Mouse (Mus musculus): ENCODE measurements at regions not wholly inside any gene's neighbourhood (a gene's known extent, or its start where the extent isn't known, plus 50 kb on each side); places are given as distances from the start of the nearest gene placed in this dataset.

GRCm38 (mm10) chr12:49951821-49952220, 566.8 kb downstream of the Gm43517 start:
- Histone ChIP-seq H3K27ac (no peak overlapping the region), H3K36me3 (ENCODE audit: control insufficient read depth, insufficient read depth, low read length) (no peaks in the 10 kb centered on the region), H3K27me3 (ENCODE audit: control insufficient read depth, insufficient read depth, low read length) (no peaks in the 10 kb centered on the region), H3K79me2 (replicated peaks; ENCODE audit: control insufficient read depth, insufficient read depth, low read length) (no peaks in the 10 kb centered on the region), H3K9ac (ENCODE audit: low read depth, low read length) (no peak overlapping the region), H3K4me3 (no peak overlapping the region), H3K4me1 (ENCODE audit: control insufficient read depth, insufficient read depth, low read length) (no peaks in the 10 kb centered on the region)
- 36% methylated on average over 5 of the region's 5 CpGs for WGBS
- no peak for DNase-seq
- TF ChIP-seq EP300 (IDR thresholded peaks at IDR 0.05; ENCODE audit: insufficient read depth, low read depth, low read length) (no peak), CTCF (IDR thresholded peaks at IDR 0.05) (peak; percentile 40)
- intact Hi-C loops (cut with DNase I): no loop called here

GRCm38 (mm10) chr12:49968072-49968471, 583.1 kb downstream of the Gm43517 start:
- intact Hi-C loops (cut with DNase I): no loop called here
- 44% methylated on average over 1 of the region's 1 CpGs for WGBS
- H3K79me2 ChIP-seq (replicated peaks; ENCODE audit: control insufficient read depth, insufficient read depth, low read length): no peaks in the 10 kb centered on the region
- no peaks in the 10 kb centered on the region for H3K4me1 ChIP-seq (ENCODE audit: control insufficient read depth, insufficient read depth, low read length)
- no peak for DNase-seq
- no peaks in the 10 kb centered on the region for H3K36me3 ChIP-seq (ENCODE audit: control insufficient read depth, insufficient read depth, low read length)
- no peak overlapping the region for H3K27ac ChIP-seq
- H3K9ac ChIP-seq (ENCODE audit: low read depth, low read length): no peak overlapping the region
- no peaks in the 10 kb centered on the region for H3K27me3 ChIP-seq (ENCODE audit: control insufficient read depth, insufficient read depth, low read length)
- H3K4me3 ChIP-seq: no peak overlapping the region
- TF ChIP-seq CTCF (IDR thresholded peaks at IDR 0.05): no peak
- TF ChIP-seq EP300 (IDR thresholded peaks at IDR 0.05; ENCODE audit: insufficient read depth, low read depth, low read length): no peak
- TF ChIP-seq POLR2A (IDR thresholded peaks at IDR 0.05; ENCODE audit: insufficient read depth, low read depth, low read length): no peak

DNA sequence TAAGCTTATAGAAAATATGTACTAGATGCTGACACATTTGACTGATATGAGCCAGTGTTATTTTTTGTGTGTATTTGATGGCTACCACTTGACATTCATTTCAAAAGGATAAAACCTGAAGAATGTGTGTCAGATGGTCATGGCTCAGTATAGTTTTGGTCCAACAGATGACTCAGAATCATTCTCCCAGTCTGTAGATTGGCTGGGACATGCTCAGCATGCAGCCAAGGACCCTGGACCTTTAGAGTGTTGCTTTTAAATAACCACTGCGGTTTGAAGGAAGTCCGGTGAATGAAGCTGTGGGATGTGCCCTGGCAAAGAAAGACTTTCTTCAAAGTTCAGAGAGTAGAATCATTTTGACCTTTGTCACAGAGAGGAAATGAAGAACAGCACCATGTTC, 584.6 kb downstream of the Gm43517 start:
- Histone ChIP-seq H3K4me3 (no peak overlapping the region), H3K4me1 (ENCODE audit: control insufficient read depth, insufficient read depth, low read length) (no peaks in the 10 kb centered on the region), H3K9ac (ENCODE audit: low read depth, low read length) (no peak overlapping the region), H3K27me3 (ENCODE audit: control insufficient read depth, insufficient read depth, low read length) (no peaks in the 10 kb centered on the region), H3K36me3 (ENCODE audit: control insufficient read depth, insufficient read depth, low read length) (no peaks in the 10 kb centered on the region), H3K27ac (no peak overlapping the region), H3K79me2 (replicated peaks; ENCODE audit: control insufficient read depth, insufficient read depth, low read length) (no peaks in the 10 kb centered on the region)
- intact Hi-C loops (cut with DNase I): no loop called here
- WGBS: 52% methylated on average over 2 of the region's 2 CpGs
- no peak for DNase-seq
- TF ChIP-seq CTCF (IDR thresholded peaks at IDR 0.05) (no peak), POLR2A (IDR thresholded peaks at IDR 0.05; ENCODE audit: insufficient read depth, low read depth, low read length) (no peak), EP300 (IDR thresholded peaks at IDR 0.05; ENCODE audit: insufficient read depth, low read depth, low read length) (no peak)

DNA sequence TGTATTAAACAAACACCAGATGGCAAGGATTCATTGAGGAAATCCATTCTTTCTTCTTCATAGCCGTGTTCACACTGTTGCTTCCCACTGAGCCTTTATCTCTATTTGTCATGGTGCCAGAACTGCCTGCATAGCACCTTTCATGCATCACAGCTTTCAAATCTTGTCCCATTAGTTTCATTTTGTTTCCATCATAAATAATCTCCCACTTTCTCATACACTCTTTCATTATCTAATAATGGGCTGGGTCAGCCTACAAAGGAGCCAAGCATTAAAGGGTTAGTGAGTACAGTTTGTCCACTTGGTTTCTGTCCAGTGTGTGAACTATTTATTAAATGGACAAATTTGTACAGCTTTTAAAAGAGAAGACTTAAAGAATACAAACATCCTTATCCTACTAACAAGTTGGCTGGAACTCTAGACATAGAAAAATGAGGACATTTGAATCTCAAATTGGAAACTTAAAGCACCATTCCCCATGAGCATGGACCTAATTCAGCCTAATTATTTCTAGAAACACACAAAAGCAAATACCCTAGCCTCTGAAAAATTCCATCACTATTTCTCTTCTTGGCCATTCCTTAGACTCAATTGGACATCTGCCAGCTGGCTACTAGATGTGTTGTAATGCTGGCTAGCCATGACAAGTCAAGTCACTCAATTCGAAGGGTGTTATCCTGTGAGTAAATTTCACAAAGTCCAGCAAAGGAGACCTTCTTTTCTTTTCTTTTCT, 589.8 kb downstream of the Gm43517 start:
- no peak overlapping the region for H3K27ac ChIP-seq
- H3K36me3 ChIP-seq (ENCODE audit: control insufficient read depth, insufficient read depth, low read length): no peaks in the 10 kb centered on the region
- no peaks in the 10 kb centered on the region for H3K79me2 ChIP-seq (replicated peaks; ENCODE audit: control insufficient read depth, insufficient read depth, low read length)
- intact Hi-C loops (cut with DNase I): no loop called here
- H3K4me1 ChIP-seq (ENCODE audit: control insufficient read depth, insufficient read depth, low read length): no peaks in the 10 kb centered on the region
- TF ChIP-seq EP300 (IDR thresholded peaks at IDR 0.05; ENCODE audit: insufficient read depth, low read depth, low read length) (no peak), CTCF (IDR thresholded peaks at IDR 0.05) (no peak), POLR2A (IDR thresholded peaks at IDR 0.05; ENCODE audit: insufficient read depth, low read depth, low read length) (no peak)
- no peak overlapping the region for H3K9ac ChIP-seq (ENCODE audit: low read depth, low read length)
- no peaks in the 10 kb centered on the region for H3K27me3 ChIP-seq (ENCODE audit: control insufficient read depth, insufficient read depth, low read length)
- no peak overlapping the region for H3K4me3 ChIP-seq
- 32% methylated on average over 2 of the region's 2 CpGs for WGBS
- DNase-seq: no peak

GRCm38 (mm10) chr12:49975553-49975952, 590.6 kb downstream of the Gm43517 start:
- no peaks in the 10 kb centered on the region for H3K27me3 ChIP-seq (ENCODE audit: control insufficient read depth, insufficient read depth, low read length)
- TF ChIP-seq CTCF (IDR thresholded peaks at IDR 0.05) (no peak), EP300 (IDR thresholded peaks at IDR 0.05; ENCODE audit: insufficient read depth, low read depth, low read length) (no peak), POLR2A (IDR thresholded peaks at IDR 0.05; ENCODE audit: insufficient read depth, low read depth, low read length) (no peak)
- WGBS: 47% methylated on average over 1 of the region's 1 CpGs

DNA sequence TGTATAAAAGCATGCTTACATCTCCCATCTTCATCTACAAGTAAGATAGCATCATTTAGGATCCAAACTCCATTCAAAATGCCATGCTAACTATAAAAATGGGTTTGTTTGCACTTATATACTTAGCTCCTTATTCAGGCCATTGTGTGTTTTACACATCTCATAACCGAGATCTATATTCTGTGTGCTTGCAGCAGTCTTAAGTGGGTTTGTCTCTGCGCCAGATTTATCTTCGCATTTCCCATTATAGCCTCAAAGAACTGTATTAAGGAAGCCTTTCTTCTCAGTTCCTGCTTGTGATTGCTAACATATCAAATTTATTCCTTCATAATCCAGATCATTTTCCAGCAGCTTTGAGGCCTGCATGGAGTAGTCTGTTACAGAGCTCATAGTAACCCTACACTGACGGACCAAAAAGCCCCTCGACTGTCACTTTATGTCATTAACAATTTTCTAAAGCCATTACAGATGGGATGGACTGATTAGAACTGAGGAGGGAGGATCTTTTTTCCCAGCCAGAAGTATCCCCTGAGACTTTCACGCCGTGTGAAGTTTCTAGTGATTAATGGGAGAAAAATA, 607.6 kb downstream of the Gm43517 start:
- Histone ChIP-seq H3K27me3 (ENCODE audit: control insufficient read depth, insufficient read depth, low read length) (no peaks in the 10 kb centered on the region), H3K36me3 (ENCODE audit: control insufficient read depth, insufficient read depth, low read length) (no peaks in the 10 kb centered on the region), H3K4me1 (ENCODE audit: control insufficient read depth, insufficient read depth, low read length) (no peaks in the 10 kb centered on the region), H3K79me2 (replicated peaks; ENCODE audit: control insufficient read depth, insufficient read depth, low read length) (no peaks in the 10 kb centered on the region), H3K9ac (ENCODE audit: low read depth, low read length) (no peak overlapping the region), H3K27ac (no peak overlapping the region), H3K4me3 (no peak overlapping the region)
- no peak for DNase-seq
- 71% methylated on average over 7 of the region's 7 CpGs for WGBS
- no peak for TF ChIP-seq EP300 (IDR thresholded peaks at IDR 0.05; ENCODE audit: insufficient read depth, low read depth, low read length)
- TF ChIP-seq CTCF (IDR thresholded peaks at IDR 0.05): no peak
- no peak for TF ChIP-seq POLR2A (IDR thresholded peaks at IDR 0.05; ENCODE audit: insufficient read depth, low read depth, low read length)
- intact Hi-C loops (cut with DNase I): no loop called here

More at GRCm38 (mm10) chr12:49975553-49975952, 590.6 kb downstream of the Gm43517 start:
- no peaks in the 10 kb centered on the region for H3K4me1 ChIP-seq (ENCODE audit: control insufficient read depth, insufficient read depth, low read length)
- DNase-seq: no peak
- H3K27ac ChIP-seq: no peak overlapping the region
- H3K36me3 ChIP-seq (ENCODE audit: control insufficient read depth, insufficient read depth, low read length): no peaks in the 10 kb centered on the region
- no peak overlapping the region for H3K9ac ChIP-seq (ENCODE audit: low read depth, low read length)
- H3K79me2 ChIP-seq (replicated peaks; ENCODE audit: control insufficient read depth, insufficient read depth, low read length): no peaks in the 10 kb centered on the region
- intact Hi-C loops (cut with DNase I): no loop called here
- H3K4me3 ChIP-seq: no peak overlapping the region
